Mouse (Mus musculus) myocyte (in vitro differentiated cells): Measurements from ENCODE around the gene Fah.

Source experiments
- E2F4 ChIP-seq: IDR thresholded peaks from one replicate; pipeline ENCODE4 v1.6.1; 2011; ENCODE audit warnings: mild to moderate bottlenecking, control low read depth, moderate library complexity; ENCODE audit not compliant: insufficient read depth
- MYOD1 ChIP-seq, 3 experiments: IDR thresholded peaks; one replicate each; pipeline ENCODE4 v1.6.1; 2011; ENCODE audit warnings: control low read depth in 2 of 3, low read depth in 2 of 3, mild to moderate bottlenecking in 2 of 3, moderate library complexity in 1 of 3; ENCODE audit not compliant: insufficient read length in 2 of 3, control insufficient read depth in 1 of 3
- USF1 ChIP-seq: IDR thresholded peaks from one replicate; pipeline ENCODE4 v1.6.1; 2011; ENCODE audit warnings: low read depth, mild to moderate bottlenecking, control low read depth, moderate library complexity

DNA sequence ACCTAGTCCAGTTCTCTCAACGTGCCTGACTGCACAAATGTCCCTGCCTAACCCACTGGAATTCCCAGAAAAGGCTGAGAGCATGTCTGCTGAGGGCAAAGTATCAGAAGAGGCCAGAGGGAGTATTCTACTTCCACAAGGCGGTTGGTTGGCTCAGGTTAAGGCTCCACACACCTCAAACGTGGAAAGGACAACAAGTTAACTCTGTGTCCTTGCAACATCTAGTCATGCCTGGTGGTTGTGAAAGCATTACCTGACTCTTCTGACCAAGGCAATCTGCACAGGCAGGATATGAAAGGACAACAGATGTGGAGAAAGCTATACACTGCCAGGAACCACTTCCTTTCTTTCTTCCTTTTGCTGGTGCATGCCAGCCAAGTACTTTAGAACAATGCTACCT is 2.0 kb downstream of the Fah start:
- TF ChIP-seq E2F4 (no peak), USF1 (no peak), MYOD1 (IDR thresholded peaks at IDR 0.05; ENCODE audit: control insufficient read depth in 1 of 3, insufficient read length in 2 of 3, low read depth in 2 of 3) (no peak)
